Comparison of ENCODE assay signal across 23 mouse cellular contexts in genomic region chr1:151125028-151125659, GRCm38 (mm10). TPM values are rescaled to one million over a fixed set of nuclear protein-coding genes. Genes with fewer than 3 reads are reported as not detected.
DNase-seq lines count a peak whose midpoint lies in the region; ATAC-seq and TF ChIP-seq lines count a peak whose summit lies in the region.
"Had no signal": no experiment of that assay in that cellular context is flagged by ENCODE, and none has a peak within 500 bp of the region (broad histone marks: within the 10 kb centered on the region; RNA-seq: fewer than 3 reads in every experiment).

No protein-coding gene starts in this region.

- H3K36me3 ChIP-seq in kidney, adult 2 months (ENCODE audit: control insufficient read depth, insufficient read depth, low read length) = no peaks in the 10 kb centered on the region; the same call in 1 of the 2 replicates
- H3K36me3 ChIP-seq in kidney, embryonic 15.5 days = no peaks in the 10 kb centered on the region
- no peaks in the 10 kb centered on the region for H3K36me3 ChIP-seq in forebrain, embryonic 15.5 days
- H3K36me3 ChIP-seq: forebrain, embryonic 10.5 days; hindbrain, embryonic 10.5 days; midbrain, embryonic 13.5 days; neural tube, embryonic 15.5 days had no signal

- H3K27me3 ChIP-seq in kidney, adult 2 months (replicated peaks; ENCODE audit: control insufficient read depth, insufficient read depth, low read length) = no peaks in the 10 kb centered on the region
- H3K27me3 ChIP-seq in kidney, embryonic 15.5 days = no peaks in the 10 kb centered on the region
- H3K27me3 ChIP-seq in forebrain, embryonic 15.5 days = no peaks in the 10 kb centered on the region
- H3K27me3 ChIP-seq: midbrain, embryonic 13.5 days; neural tube, embryonic 15.5 days; Patski had no signal

- DNase-seq in kidney, adult 2 months = no peak
- peak; percentile 36 to 48 for DNase-seq in right cerebral cortex, adult 2 months (ENCODE audit: low spot score in 2 of 2)
- DNase-seq in right cerebral cortex, postnatal 4 days = no peak
- DNase-seq in brain, adult 2 months (ENCODE audit: low read depth, low spot score) = peak; percentile 77
- DNase-seq in ovary, postnatal 36 days (ENCODE audit: low spot score) = no peak
- DNase-seq: adrenal gland, postnatal 10 days; cerebellum, postnatal 10 days; gastrocnemius, postnatal 25 days; kidney, adult 11 months; kidney, postnatal 10 days; liver; lung, adult 18-20 months; lung, postnatal 14 days had no signal

- TF ChIP-seq POLR2A in kidney, adult 2 months (IDR thresholded peaks at IDR 0.05; ENCODE audit: low read depth, low read length) = no peak

- H3K9me3 ChIP-seq in kidney, embryonic 15.5 days (replicated peaks) = no peaks in the 10 kb centered on the region
- H3K9me3 ChIP-seq in forebrain, embryonic 15.5 days = no peaks in the 10 kb centered on the region
- H3K9me3 ChIP-seq: forebrain, embryonic 10.5 days; hindbrain, embryonic 10.5 days; midbrain, embryonic 13.5 days; neural tube, embryonic 15.5 days had no signal

- no peak for TF ChIP-seq CTCF in kidney, adult 2 months (conservative IDR thresholded peaks at IDR 0.05; ENCODE audit: insufficient read depth, insufficient read length, low read depth, low read length)

- H3K4me2 ChIP-seq in kidney, embryonic 15.5 days = no peak overlapping the region
- H3K4me2 ChIP-seq in forebrain, embryonic 15.5 days (replicated peaks) = no peak overlapping the region
- H3K4me2 ChIP-seq: midbrain, embryonic 13.5 days; neural tube, embryonic 15.5 days had no signal

- H3K4me3 ChIP-seq in kidney, adult 2 months (ENCODE audit: insufficient read depth, low read depth, low read length) = no peak overlapping the region
- no peak overlapping the region for H3K4me3 ChIP-seq in kidney, embryonic 15.5 days (replicated peaks)
- H3K4me3 ChIP-seq in forebrain, embryonic 15.5 days = no peak overlapping the region
- H3K4me3 ChIP-seq: forebrain, embryonic 10.5 days; hindbrain, embryonic 10.5 days; layer of hippocampus, adult 2 months; midbrain, embryonic 13.5 days; neural tube, embryonic 15.5 days had no signal

- no peak overlapping the region for H3K9ac ChIP-seq in kidney, embryonic 15.5 days
- H3K9ac ChIP-seq in forebrain, embryonic 15.5 days (replicated peaks) = no peak overlapping the region
- H3K9ac ChIP-seq: midbrain, embryonic 13.5 days; neural tube, embryonic 15.5 days had no signal

- peaks cover 21% of the 10 kb centered on the region for H3K4me1 ChIP-seq in kidney, adult 2 months (ENCODE audit: control insufficient read depth, insufficient read depth, low read length)
- H3K4me1 ChIP-seq in kidney, embryonic 15.5 days = 0 out of 2 replicates have a peak, but pooled peaks cover 3% of the 10 kb centered on the region
- no peaks in the 10 kb centered on the region for H3K4me1 ChIP-seq in forebrain, embryonic 15.5 days
- H3K4me1 ChIP-seq: forebrain, embryonic 10.5 days; hindbrain, embryonic 10.5 days; midbrain, embryonic 13.5 days; neural tube, embryonic 15.5 days had no signal

- 88% methylated on average over 9 of the region's 9 CpGs for WGBS in kidney, adult 2 months
- 83% methylated on average over 9 of the region's 9 CpGs for WGBS in kidney, embryonic 15.5 days
- WGBS in forebrain, embryonic 15.5 days = 90% methylated on average over 9 of the region's 9 CpGs

- no peak for ATAC-seq in kidney, embryonic 15.5 days (replicated peaks; ENCODE audit: low FRiP score)
- no peak for ATAC-seq in forebrain, embryonic 15.5 days (replicated peaks)
- ATAC-seq: hindbrain, postnatal 0 days; midbrain, embryonic 13.5 days; Patski had no signal

- peak overlapping the region; percentile 44; the same call in 1 of the 2 replicates for H3K27ac ChIP-seq in kidney, adult 2 months (ENCODE audit: insufficient read depth, low read depth, low read length)
- no peak overlapping the region for H3K27ac ChIP-seq in kidney, embryonic 15.5 days
- H3K27ac ChIP-seq in forebrain, embryonic 15.5 days (replicated peaks) = no peak overlapping the region
- H3K27ac ChIP-seq: forebrain, embryonic 10.5 days; hindbrain, embryonic 10.5 days; hindbrain, postnatal 0 days; layer of hippocampus, adult 2 months; midbrain, embryonic 13.5 days; neural tube, embryonic 15.5 days had no signal

RNA-seq across cellular contexts. Expression of gene Gm47985, which starts 57.2 kb away (rescaled TPM):
- not detected in 2 replicates for polyA plus RNA-seq in kidney, adult 2 months (2012; rRNA removed)
- 0.22 and 0.31 TPM in 2 replicates for polyA plus RNA-seq in kidney, embryonic 15.5 days (2015; fragmentation: Nextera tagmentation; extraction: Ambion mirVana)
- polyA plus RNA-seq in forebrain, embryonic 15.5 days (2015; fragmentation: Nextera tagmentation; extraction: Ambion mirVana) = not detected in 2 replicates
- polyA plus RNA-seq: brain, embryonic 14.5 days; hindbrain, postnatal 0 days; neural tube, embryonic 15.5 days; Patski had no signal

Comparison
In these comparisons a context has a peak if more than half of its experiments do, and no peak if none do; other contexts are left out.
1. DNase-seq: peak in right cerebral cortex, adult 2 months (2 of 2) and brain, adult 2 months (single experiment); none in kidney, adult 2 months (single experiment), right cerebral cortex, postnatal 4 days (single experiment) and ovary, postnatal 36 days (single experiment).